Comparison of ENCODE assay signal across 15 mouse cellular contexts in the genomic region with DNA sequence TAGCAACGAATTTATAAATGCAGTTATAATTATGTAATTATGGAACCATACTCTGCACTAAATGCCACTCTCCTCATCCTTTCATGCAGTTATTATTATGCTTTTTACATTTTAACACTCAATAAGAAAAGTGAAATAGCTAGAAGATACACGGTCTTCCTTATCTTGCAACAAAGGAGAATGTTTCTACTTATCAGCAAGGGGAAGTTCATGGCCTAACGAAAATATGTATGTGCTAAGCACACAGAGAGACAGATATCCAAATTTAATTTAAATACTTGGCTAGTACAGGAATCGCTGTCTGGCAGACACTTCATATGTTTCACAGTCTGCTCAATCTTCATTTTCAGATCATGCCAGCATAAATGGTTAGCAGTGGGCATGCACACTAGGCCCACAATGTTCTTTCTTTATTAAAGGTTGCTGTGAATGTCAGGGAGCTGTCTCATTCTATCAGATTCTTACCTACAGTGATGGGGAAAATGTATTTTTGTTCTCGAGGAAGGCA.
"Had no signal": no experiment of that assay in that cellular context is flagged by ENCODE, and none has a peak within 500 bp of the region (broad histone marks: within the 10 kb centered on the region; RNA-seq: fewer than 3 reads in every experiment).

No protein-coding gene starts in this region.

- H3K27me3 ChIP-seq: kidney, embryonic 15.5 days; limb, embryonic 12.5 days; liver, embryonic 13.5 days; midbrain, embryonic 13.5 days; neural tube, embryonic 15.5 days had no signal

- H3K27ac ChIP-seq: kidney, embryonic 15.5 days; limb, embryonic 12.5 days; liver, embryonic 13.5 days; midbrain, embryonic 13.5 days; neural tube, embryonic 15.5 days had no signal

- H3K9ac ChIP-seq: kidney, embryonic 15.5 days; limb, embryonic 12.5 days; liver, embryonic 13.5 days; liver, postnatal 0 days; midbrain, embryonic 13.5 days; neural tube, embryonic 15.5 days had no signal

- ATAC-seq: intestine, embryonic 16.5 days; liver, postnatal 0 days; midbrain, embryonic 13.5 days had no signal

- H3K9me3 ChIP-seq: kidney, embryonic 15.5 days; limb, embryonic 12.5 days; liver, embryonic 13.5 days; midbrain, embryonic 13.5 days; neural tube, embryonic 15.5 days had no signal

- H3K4me1 ChIP-seq: kidney, embryonic 15.5 days; limb, embryonic 12.5 days; liver, embryonic 13.5 days; midbrain, embryonic 13.5 days; neural tube, embryonic 15.5 days had no signal

- H3K4me2 ChIP-seq: kidney, embryonic 15.5 days; limb, embryonic 12.5 days; liver, embryonic 13.5 days; midbrain, embryonic 13.5 days; neural tube, embryonic 15.5 days had no signal

- DNase-seq: kidney, adult 2 months; kidney, postnatal 14 days; liver; liver, embryonic 13.5 days; liver, postnatal 0 days; lung, postnatal 36 days; right cerebral cortex, adult 18-20 months; right cerebral cortex, postnatal 25 days; thymus, postnatal 14 days had no signal

- H3K4me3 ChIP-seq: kidney, embryonic 15.5 days; limb, embryonic 12.5 days; liver, embryonic 13.5 days; midbrain, embryonic 13.5 days; myocyte; neural tube, embryonic 15.5 days had no signal

- H3K36me3 ChIP-seq: kidney, embryonic 15.5 days; limb, embryonic 12.5 days; liver, embryonic 13.5 days; midbrain, embryonic 13.5 days; neural tube, embryonic 15.5 days had no signal
